Mouse (Mus musculus) granulocyte monocyte progenitor cell, adult 5-6 weeks (primary cell): ENCODE data around the gene Col25a1. TPM values are rescaled to one million over a fixed set of nuclear protein-coding genes. Genes with fewer than 3 reads are reported as not detected.

Experiments
- ATAC-seq: replicated peaks from 2 replicates; pipeline ENCODE4 v1.8.0; 2016; ENCODE audit warnings: mild to moderate bottlenecking, moderate TSS enrichment, inconsistent platforms; ENCODE audit not compliant: poor library complexity, severe bottlenecking
- total RNA-seq, 2 experiments: library from RNA; stranded (forward) in 1 of 2; stranded (reverse) in 1 of 2; fragments of 200-712, 200-1000 nt in 1 of 2; fragments of >200 nt in 1 of 2; fragmentation: Nextera tagmentation in 1 of 2; gene quantifications; 2 replicates each; pipeline ENCODE4 v1.2.3; 2014 to 2017

Col25a1 gene
- total RNA-seq, 2 experiments from 2014 or later, result not detected

- no peak for ATAC-seq
Measured at GRCm38 (mm10) chr3:130303597-130303996, 172.3 kb downstream of the Col25a1 start.

GRCm38 (mm10) chr3:130304827-130305226, 173.5 kb downstream of the Col25a1 start:
- no peak for ATAC-seq

- ATAC-seq, result no peak
Measured at GRCm38 (mm10) chr3:130305686-130306085, 174.4 kb downstream of the Col25a1 start.

DNA sequence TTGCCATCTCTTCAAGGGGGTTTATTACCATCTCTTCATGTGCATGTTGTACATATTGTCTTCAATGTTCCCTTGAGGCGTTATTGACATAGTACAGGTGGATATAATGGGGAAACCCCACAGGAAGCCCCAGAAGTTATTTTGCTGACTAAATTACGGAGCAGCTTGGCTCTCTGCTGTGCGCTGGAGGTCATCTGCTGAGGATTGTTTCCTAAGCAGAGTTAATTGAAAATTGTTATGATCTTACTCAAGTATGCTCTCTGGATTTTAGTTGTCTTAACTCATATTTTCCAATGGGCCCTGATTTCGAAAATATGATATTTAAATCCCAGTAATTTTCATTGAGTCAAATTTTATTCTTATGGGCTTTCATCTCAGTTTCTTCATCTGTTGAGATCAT, 178.0 kb downstream of the Col25a1 start:
- ATAC-seq, result no peak

- ATAC-seq, result no peak
Measured at GRCm38 (mm10) chr3:130310694-130311305, 179.5 kb downstream of the Col25a1 start.

DNA sequence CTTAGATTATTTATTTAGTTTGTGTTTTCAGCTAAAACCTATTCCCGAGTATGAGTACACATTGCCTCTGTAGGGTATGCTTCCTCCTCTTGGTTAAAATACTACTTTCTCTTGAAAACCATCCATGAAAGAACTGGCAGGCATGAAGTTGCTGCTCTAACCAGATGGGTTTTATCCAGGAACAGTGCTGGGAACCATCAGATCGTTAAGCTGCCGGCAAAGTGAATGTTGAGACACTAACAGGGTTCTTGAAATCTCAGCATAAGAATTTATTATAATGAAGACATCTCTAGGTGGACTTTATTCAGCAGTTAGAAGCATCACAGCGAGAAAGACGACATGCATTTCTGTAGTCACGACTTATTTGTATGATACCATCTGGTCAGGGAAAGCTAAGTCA, 181.9 kb downstream of the Col25a1 start:
- ATAC-seq, result no peak

DNA sequence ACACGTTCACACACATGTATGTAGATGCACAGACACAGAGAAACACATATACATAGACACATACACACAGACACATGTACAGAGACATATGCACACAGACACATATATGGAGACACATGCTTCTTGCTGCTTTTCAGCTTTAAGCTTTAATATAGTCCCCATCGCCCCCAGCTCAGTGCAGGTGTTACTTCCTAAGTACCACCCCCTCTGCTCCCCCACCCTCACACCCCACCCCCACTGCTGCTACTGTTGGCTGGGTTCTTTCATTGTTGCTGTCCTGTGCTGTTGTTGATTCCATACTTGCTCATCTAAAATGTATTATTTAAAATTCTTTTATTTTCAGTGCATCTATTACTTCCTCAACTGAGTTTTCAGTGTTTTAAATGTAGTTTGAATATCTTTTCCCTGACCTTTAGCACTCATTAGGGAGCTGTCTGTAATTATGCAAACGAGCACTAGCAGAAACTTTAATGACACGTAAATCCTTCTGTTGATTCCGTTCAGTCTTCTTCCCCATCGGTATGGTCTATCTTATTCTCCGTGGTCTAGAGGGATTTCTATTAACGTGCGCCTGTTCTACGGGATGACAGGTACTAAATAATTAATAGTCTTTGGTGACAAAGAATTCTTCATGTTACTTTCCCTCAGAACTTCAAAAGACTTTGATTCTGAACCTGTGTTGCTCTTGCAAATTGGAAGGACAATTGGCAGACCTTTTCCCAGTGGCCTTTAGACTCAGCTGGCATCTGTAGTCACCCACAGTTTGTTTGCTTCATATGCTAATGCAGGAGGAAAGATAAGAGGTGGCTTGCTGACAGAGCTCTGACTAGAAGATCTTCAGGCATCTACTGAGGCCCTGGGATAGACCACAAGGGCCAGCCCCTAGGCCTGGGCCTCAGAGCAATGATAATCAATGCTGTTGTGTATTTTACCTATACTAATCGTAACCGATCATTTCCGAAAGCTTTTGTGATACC, 196.0 kb downstream of the Col25a1 start:
- no peak for ATAC-seq

DNA sequence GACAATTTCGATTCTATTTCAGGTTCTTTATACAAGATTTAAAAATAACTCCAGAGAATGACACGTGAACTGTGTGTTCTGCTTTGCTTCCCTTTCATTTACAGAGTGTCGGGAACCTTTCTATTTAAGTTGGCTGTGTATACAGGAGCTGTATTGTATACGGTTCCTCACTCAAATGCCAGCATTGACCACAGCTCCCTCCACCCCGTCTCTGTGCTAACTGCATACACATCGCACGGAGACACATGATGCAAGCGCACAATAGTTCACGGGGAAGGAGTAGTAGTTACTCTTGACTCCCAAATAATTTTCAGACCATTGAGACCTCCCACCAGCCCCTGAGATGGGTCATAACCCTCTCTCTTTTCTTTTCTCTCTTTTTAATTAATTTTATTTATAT, 197.6 kb downstream of the Col25a1 start:
- ATAC-seq, result no peak

- ATAC-seq, result no peak
Measured at GRCm38 (mm10) chr3:130329833-130330555, 198.7 kb downstream of the Col25a1 start.

GRCm38 (mm10) chr3:130330556-130330950, 199.3 kb downstream of the Col25a1 start:
- no peak for ATAC-seq

- no peak; the same call in 1 of the 2 replicates for ATAC-seq
Measured at GRCm38 (mm10) chr3:130332347-130332913, 201.1 kb downstream of the Col25a1 start.

DNA sequence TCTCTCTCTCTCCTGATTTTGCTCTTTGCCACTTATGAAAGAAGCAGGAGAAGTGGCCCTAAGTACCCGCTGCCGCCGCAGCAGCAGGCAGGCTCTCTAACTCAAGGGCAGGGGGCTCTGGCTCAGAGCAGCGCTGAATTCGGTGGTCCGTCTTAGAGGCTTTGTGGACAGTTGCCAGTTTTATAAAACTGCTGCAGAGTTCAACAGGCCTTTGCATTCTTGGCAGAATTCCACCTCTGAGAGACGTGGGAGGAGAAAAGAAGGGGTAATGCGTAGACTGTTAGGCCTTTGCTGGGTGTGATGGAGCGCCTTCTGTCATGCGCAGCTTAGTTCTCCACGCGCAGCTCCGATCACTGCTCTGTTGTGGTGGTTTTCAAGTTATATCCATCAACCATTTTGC, 206.6 kb downstream of the Col25a1 start:
- no peak for ATAC-seq

- ATAC-seq, result no peak
Measured at GRCm38 (mm10) chr3:130338371-130338770, 207.1 kb downstream of the Col25a1 start.

GRCm38 (mm10) chr3:130350161-130350560, 218.9 kb downstream of the Col25a1 start:
- no peak for ATAC-seq

GRCm38 (mm10) chr3:130354399-130355039, 223.2 kb downstream of the Col25a1 start:
- no peak for ATAC-seq

DNA sequence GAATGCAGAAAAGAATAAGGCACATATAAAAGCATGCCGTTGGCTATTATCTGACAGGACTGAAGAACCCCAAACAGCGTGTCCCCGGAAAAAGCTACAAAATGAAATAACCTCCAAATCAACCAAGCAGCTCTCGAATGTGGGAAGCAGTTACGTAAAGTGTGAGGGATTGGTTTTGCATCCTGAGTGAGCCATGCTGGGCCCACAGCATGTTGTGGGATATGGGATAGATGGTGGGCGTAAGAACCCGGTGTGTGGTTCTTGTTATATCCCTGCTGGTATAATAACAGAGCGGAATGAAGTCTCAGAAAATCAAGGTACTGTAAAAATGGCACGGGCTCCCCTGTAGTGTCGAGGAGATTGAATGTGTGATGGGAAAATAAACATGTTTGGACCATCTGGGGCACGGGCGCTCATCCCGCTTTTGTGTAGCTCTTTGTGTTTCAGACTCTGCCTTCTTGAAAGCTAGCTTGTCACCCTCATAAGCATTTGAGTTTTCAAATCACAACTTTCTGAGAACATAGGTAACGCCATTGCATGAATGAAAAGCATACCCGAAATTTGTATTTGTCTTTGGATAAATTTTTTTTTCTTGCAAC, 225.4 kb downstream of the Col25a1 start:
- ATAC-seq, result no peak

DNA sequence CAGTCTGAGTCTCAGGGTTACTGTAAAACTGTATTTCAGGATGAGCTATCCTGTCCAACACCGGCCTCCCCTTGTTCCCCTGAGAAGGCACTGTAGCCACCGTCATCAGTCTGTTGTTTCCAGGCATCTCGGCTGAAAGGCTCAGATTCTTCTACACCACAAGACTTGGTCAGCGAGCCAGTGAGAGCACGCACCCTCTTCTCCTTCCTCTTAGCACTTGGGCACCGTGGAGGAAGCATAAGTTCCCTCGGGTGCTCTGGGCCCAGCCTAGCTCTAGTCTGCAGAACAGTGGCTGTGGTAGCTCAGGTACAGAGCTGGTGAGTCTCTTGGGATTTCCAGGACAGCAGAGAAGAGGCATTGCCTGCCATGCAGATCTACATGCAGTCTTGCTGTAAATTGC, 229.5 kb downstream of the Col25a1 start:
- ATAC-seq, result peak; percentile 65

- ATAC-seq, result no peak
Measured at GRCm38 (mm10) chr3:130361922-130362321, 230.6 kb downstream of the Col25a1 start.

DNA sequence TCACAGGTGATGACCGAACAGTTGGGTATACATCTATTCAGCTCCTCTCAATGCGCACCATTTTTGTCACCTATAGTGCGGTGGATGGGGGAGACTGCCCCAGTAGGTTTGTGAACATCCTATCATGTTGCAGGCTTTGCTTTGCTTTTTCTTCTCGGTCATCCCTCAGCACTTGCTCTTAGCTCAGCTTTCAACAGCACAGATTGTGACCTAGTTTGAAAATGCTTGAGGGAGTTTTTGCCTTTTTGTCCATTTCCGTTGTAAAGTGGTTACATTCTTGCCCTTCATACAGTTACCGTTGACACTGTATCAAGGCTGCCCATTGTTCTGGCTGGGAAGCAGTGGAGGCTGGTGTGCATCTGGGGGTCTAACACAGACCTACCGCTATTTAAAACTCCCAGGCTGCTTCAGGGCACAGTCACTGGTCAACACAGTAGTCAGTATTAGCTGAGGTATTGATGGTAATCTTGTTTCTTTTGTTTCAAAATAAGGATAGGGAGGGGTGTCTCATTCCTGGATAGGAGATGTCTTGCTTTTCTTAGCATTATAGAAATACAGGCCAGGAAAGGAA, 231.6 kb downstream of the Col25a1 start:
- no peak for ATAC-seq
